In genomic region chr2:141998901-141999300, GRCm38 (mm10) we compare ENCODE assay signal across 10 mouse cellular contexts.
DNase-seq lines count a peak whose midpoint lies in the region; ATAC-seq and TF ChIP-seq lines count a peak whose summit lies in the region.
"Had no signal": no experiment of that assay in that cellular context is flagged by ENCODE, and none has a peak within 500 bp of the region (broad histone marks: within the 10 kb centered on the region; RNA-seq: fewer than 3 reads in every experiment).

No protein-coding gene starts in this region.

- no peak for TF ChIP-seq CTCF in hindbrain, postnatal 0 days (IDR thresholded peaks at IDR 0.05; ENCODE audit: low read depth)
- no peak for TF ChIP-seq CTCF in thymus, adult 2 months (IDR thresholded peaks at IDR 0.05; ENCODE audit: borderline replicate concordance, control insufficient read depth, extremely low read depth, insufficient read depth, low read length, poor library complexity)

- H3K27ac ChIP-seq in neural tube, embryonic 13.5 days (replicated peaks) = no peak overlapping the region
- H3K27ac ChIP-seq in hindbrain, postnatal 0 days = no peak overlapping the region
- H3K27ac ChIP-seq in lung, embryonic 16.5 days (ENCODE audit: low read length) = no peak overlapping the region
- no peak overlapping the region for H3K27ac ChIP-seq in thymus, adult 2 months (ENCODE audit: control insufficient read depth, insufficient read depth, low read length)
- H3K27ac ChIP-seq: heart, embryonic 15.5 days had no signal

- no peaks in the 10 kb centered on the region for H3K36me3 ChIP-seq in neural tube, embryonic 13.5 days
- no peaks in the 10 kb centered on the region for H3K36me3 ChIP-seq in hindbrain, postnatal 0 days (ENCODE audit: insufficient read depth, low read length)
- H3K36me3 ChIP-seq in lung, embryonic 16.5 days (ENCODE audit: control insufficient read depth, insufficient read depth, low read length) = no peaks in the 10 kb centered on the region
- H3K36me3 ChIP-seq in thymus, adult 2 months (ENCODE audit: control insufficient read depth, insufficient read depth, low read length) = no peaks in the 10 kb centered on the region
- H3K36me3 ChIP-seq: heart, embryonic 15.5 days had no signal

- H3K4me2 ChIP-seq in neural tube, embryonic 13.5 days = no peak overlapping the region
- H3K4me2 ChIP-seq in hindbrain, postnatal 0 days (ENCODE audit: low read depth, low read length) = peak overlapping the region; percentile 19; the same call in 1 of the 2 replicates
- H3K4me2 ChIP-seq in lung, embryonic 16.5 days (ENCODE audit: low read depth, low read length) = no peak overlapping the region
- H3K4me2 ChIP-seq: heart, embryonic 15.5 days had no signal

- H3K9ac ChIP-seq in neural tube, embryonic 13.5 days = no peak overlapping the region
- H3K9ac ChIP-seq in hindbrain, postnatal 0 days (replicated peaks; ENCODE audit: low read length) = no peak overlapping the region
- no peak overlapping the region for H3K9ac ChIP-seq in lung, embryonic 16.5 days (ENCODE audit: low read length)
- H3K9ac ChIP-seq: heart, embryonic 15.5 days had no signal

- no peaks in the 10 kb centered on the region for H3K27me3 ChIP-seq in neural tube, embryonic 13.5 days
- no peaks in the 10 kb centered on the region for H3K27me3 ChIP-seq in hindbrain, postnatal 0 days (ENCODE audit: insufficient read depth, low read length)
- no peaks in the 10 kb centered on the region for H3K27me3 ChIP-seq in lung, embryonic 16.5 days (ENCODE audit: control insufficient read depth, insufficient read depth, low read depth, low read length)
- H3K27me3 ChIP-seq in thymus, adult 2 months (ENCODE audit: control insufficient read depth, insufficient read depth, low read length) = no peaks in the 10 kb centered on the region
- H3K27me3 ChIP-seq: megakaryocyte, embryonic 14.5 days had no signal

- WGBS in neural tube, embryonic 13.5 days = 74% methylated on average over 6 of the region's 6 CpGs
- WGBS in hindbrain, postnatal 0 days = 36% methylated on average over 6 of the region's 6 CpGs
- 62% methylated on average over 6 of the region's 6 CpGs for WGBS in lung, embryonic 16.5 days
- WGBS in thymus, adult 2 months = 93% methylated on average over 6 of the region's 6 CpGs

- ATAC-seq in neural tube, embryonic 13.5 days (ENCODE audit: low read depth) = 0 out of 2 replicates have a peak, but pooled peaks have one; percentile 27
- peak; percentile 64; the same call in 1 of the 2 replicates for ATAC-seq in hindbrain, postnatal 0 days
- ATAC-seq in lung, embryonic 16.5 days (ENCODE audit: low read depth) = peak; percentile 56
- no peak for ATAC-seq in monocyte, adult 5-6 weeks (replicated peaks; ENCODE audit: insufficient number of reproducible peaks, low FRiP score, low TSS enrichment, poor library complexity, severe bottlenecking)

- H3K4me3 ChIP-seq in neural tube, embryonic 13.5 days = no peak overlapping the region
- H3K4me3 ChIP-seq in hindbrain, postnatal 0 days (ENCODE audit: low read length) = no peak overlapping the region
- H3K4me3 ChIP-seq in lung, embryonic 16.5 days (ENCODE audit: low read length) = no peak overlapping the region
- H3K4me3 ChIP-seq in thymus, adult 2 months (ENCODE audit: control insufficient read depth, insufficient read depth, low read length) = no peak overlapping the region
- H3K4me3 ChIP-seq: heart, embryonic 15.5 days; megakaryocyte, embryonic 14.5 days had no signal

- no peak for TF ChIP-seq POLR2A in thymus, adult 2 months (IDR thresholded peaks at IDR 0.05; ENCODE audit: control insufficient read depth, extremely low read depth, insufficient read depth, low read length, poor library complexity)

- DNase-seq in adrenal gland, adult 2 months = peak; percentile 12
- no peak for DNase-seq in adrenal gland, adult 18-20 months (ENCODE audit: low spot score in 2 of 2)
- DNase-seq in neural tube, embryonic 10.5 days (ENCODE audit: extremely low spot score, low spot score) = no peak
- peak; percentile 82 for DNase-seq in hindbrain, postnatal 0 days (ENCODE audit: low spot score)
- no peak for DNase-seq in thymus, adult 2 months

- no peaks in the 10 kb centered on the region for H3K9me3 ChIP-seq in neural tube, embryonic 13.5 days
- H3K9me3 ChIP-seq in hindbrain, postnatal 0 days (ENCODE audit: low read length) = no peaks in the 10 kb centered on the region
- H3K9me3 ChIP-seq in lung, embryonic 16.5 days (ENCODE audit: control insufficient read depth, low read length) = no peaks in the 10 kb centered on the region
- H3K9me3 ChIP-seq: heart, embryonic 15.5 days had no signal

- no peaks in the 10 kb centered on the region; the same call in 1 of the 2 replicates for H3K4me1 ChIP-seq in neural tube, embryonic 13.5 days (replicated peaks)
- H3K4me1 ChIP-seq in hindbrain, postnatal 0 days (ENCODE audit: insufficient read depth, low read length) = no peaks in the 10 kb centered on the region
- no peaks in the 10 kb centered on the region for H3K4me1 ChIP-seq in lung, embryonic 16.5 days (replicated peaks; ENCODE audit: control insufficient read depth, insufficient read depth, low read length)
- no peaks in the 10 kb centered on the region for H3K4me1 ChIP-seq in thymus, adult 2 months (replicated peaks; ENCODE audit: control insufficient read depth, insufficient read depth, low read length)
- H3K4me1 ChIP-seq: megakaryocyte, embryonic 14.5 days had no signal

Comparison
In these comparisons a context has a peak if more than half of its experiments do, and no peak if none do; other contexts are left out.
1. DNase-seq: peak in adrenal gland, adult 2 months (single experiment) and hindbrain, postnatal 0 days (single experiment); none in adrenal gland, adult 18-20 months (0 of 2), neural tube, embryonic 10.5 days (single experiment) and thymus, adult 2 months (single experiment).